Mouse (Mus musculus) kidney, postnatal 14 days (tissue): ENCODE results near the gene Pax3.

Experiments used
- DNase-seq: peaks from one replicate; pipeline ENCODE4 v3.0.0; 2022; ENCODE audit warnings: mixed read lengths

Gene Pax3

GRCm38 (mm10) chr1:78198319-78198940 lies 1.5 kb upstream of the Pax3 start:
- no peak for DNase-seq

- no peak for DNase-seq
Measured at GRCm38 (mm10) chr1:78197351-78198234, 659 bp upstream of the Pax3 start.

GRCm38 (mm10) chr1:78195771-78196712 lies 892 bp downstream of the Pax3 start:
- DNase-seq = peak; percentile 22

- DNase-seq = no peak
Measured at GRCm38 (mm10) chr1:78195145-78195544, 1.8 kb downstream of the Pax3 start.

- DNase-seq = no peak
Measured at GRCm38 (mm10) chr1:78194381-78195047, 2.4 kb downstream of the Pax3 start.

- no peak for DNase-seq
Measured at GRCm38 (mm10) chr1:78193465-78193991, 3.4 kb downstream of the Pax3 start.

- DNase-seq = no peak
Measured at GRCm38 (mm10) chr1:78192746-78193464, 4.0 kb downstream of the Pax3 start.

GRCm38 (mm10) chr1:78192217-78192735 lies 4.7 kb downstream of the Pax3 start:
- no peak for DNase-seq

GRCm38 (mm10) chr1:78191761-78192160 lies 5.2 kb downstream of the Pax3 start:
- no peak for DNase-seq

- DNase-seq = no peak
Measured at GRCm38 (mm10) chr1:78191331-78191730, 5.6 kb downstream of the Pax3 start.

GRCm38 (mm10) chr1:78190386-78191111 lies 6.4 kb downstream of the Pax3 start:
- DNase-seq = no peak

- no peak for DNase-seq
Measured at GRCm38 (mm10) chr1:78189501-78190345, 7.2 kb downstream of the Pax3 start.

GRCm38 (mm10) chr1:78189016-78189415 lies 7.9 kb downstream of the Pax3 start:
- no peak for DNase-seq

- no peak for DNase-seq
Measured at GRCm38 (mm10) chr1:78188299-78188698, 8.6 kb downstream of the Pax3 start.

GRCm38 (mm10) chr1:78187788-78188173 lies 9.2 kb downstream of the Pax3 start:
- no peak for DNase-seq

GRCm38 (mm10) chr1:78187122-78187787 lies 9.7 kb downstream of the Pax3 start:
- DNase-seq = no peak

GRCm38 (mm10) chr1:78182954-78183353 lies 14.0 kb downstream of the Pax3 start:
- DNase-seq = no peak

- no peak for DNase-seq
Measured at GRCm38 (mm10) chr1:78181882-78182281, 15.1 kb downstream of the Pax3 start.

GRCm38 (mm10) chr1:78172334-78172733 lies 24.6 kb downstream of the Pax3 start:
- no peak for DNase-seq
